Comparison of ENCODE assay signal across 20 mouse cellular contexts in the genomic region with DNA sequence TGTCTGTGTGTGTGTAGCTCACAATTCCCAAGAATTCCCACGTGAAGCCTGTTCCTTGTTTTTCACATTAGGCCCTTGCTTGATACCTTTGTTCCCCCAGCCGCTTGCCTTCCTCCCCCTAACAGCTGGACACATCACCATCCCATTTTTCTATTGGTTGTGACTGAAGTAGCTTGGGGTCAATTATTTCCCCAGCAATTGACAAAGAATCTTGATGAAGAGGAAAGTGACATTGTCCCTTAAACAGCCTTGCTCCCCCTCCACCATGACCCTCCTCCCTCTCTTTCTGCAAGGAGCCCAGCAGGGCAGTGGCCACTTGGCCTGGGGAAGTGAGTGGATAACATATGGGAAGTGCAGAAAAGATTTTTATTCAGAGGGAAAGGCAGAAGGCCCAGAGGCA.
DNase-seq lines count a peak whose midpoint lies in the region; ATAC-seq lines count a peak whose summit lies in the region.
"Had no signal": no experiment of that assay in that cellular context is flagged by ENCODE, and none has a peak within 500 bp of the region (broad histone marks: within the 10 kb centered on the region; RNA-seq: fewer than 3 reads in every experiment).

No protein-coding gene starts in this region.

- H3K36me3 ChIP-seq in hindbrain, embryonic 11.5 days (ENCODE audit: control insufficient read depth, insufficient read depth, low read length): no peaks in the 10 kb centered on the region
- H3K36me3 ChIP-seq in hindbrain, embryonic 14.5 days (replicated peaks; ENCODE audit: control insufficient read depth, insufficient read depth): no peaks in the 10 kb centered on the region
- no peaks in the 10 kb centered on the region for H3K36me3 ChIP-seq in embryonic facial prominence, embryonic 11.5 days (replicated peaks; ENCODE audit: control insufficient read depth, insufficient read depth, low read depth, low read length)
- no peaks in the 10 kb centered on the region for H3K36me3 ChIP-seq in hindbrain, embryonic 15.5 days
- H3K36me3 ChIP-seq in midbrain, embryonic 15.5 days (replicated peaks): no peaks in the 10 kb centered on the region

- ATAC-seq in hindbrain, embryonic 11.5 days (ENCODE audit: low FRiP score): peak; percentile 41; the same call in 1 of the 2 replicates
- ATAC-seq in hindbrain, embryonic 14.5 days (ENCODE audit: low FRiP score): no peak
- peak; percentile 20 for ATAC-seq in embryonic facial prominence, embryonic 11.5 days (replicated peaks; ENCODE audit: insufficient number of reproducible peaks, low FRiP score, low TSS enrichment, low read depth)
- no peak for ATAC-seq in hindbrain, embryonic 15.5 days (ENCODE audit: low FRiP score, low read depth)
- no peak for ATAC-seq in midbrain, embryonic 15.5 days (replicated peaks)
- ATAC-seq: lung, postnatal 0 days had no signal

- WGBS in hindbrain, embryonic 11.5 days: 23% methylated on average over 2 of the region's 2 CpGs
- WGBS in hindbrain, embryonic 14.5 days: 17% methylated on average over 2 of the region's 2 CpGs
- 24% methylated on average over 2 of the region's 2 CpGs for WGBS in embryonic facial prominence, embryonic 11.5 days
- 22% methylated on average over 2 of the region's 2 CpGs for WGBS in hindbrain, embryonic 15.5 days
- 25% methylated on average over 2 of the region's 2 CpGs for WGBS in midbrain, embryonic 15.5 days

- peak overlapping the region; percentile 53 for H3K27ac ChIP-seq in hindbrain, embryonic 11.5 days (ENCODE audit: low read depth, low read length)
- H3K27ac ChIP-seq in hindbrain, embryonic 14.5 days: no peak overlapping the region
- H3K27ac ChIP-seq in embryonic facial prominence, embryonic 11.5 days (replicated peaks; ENCODE audit: low read depth, low read length): 0 out of 2 replicates have a peak overlapping the region, but pooled peaks have one; percentile 10
- 0 out of 2 replicates have a peak overlapping the region, but pooled peaks have one; percentile 34 for H3K27ac ChIP-seq in hindbrain, embryonic 15.5 days (replicated peaks)
- H3K27ac ChIP-seq in midbrain, embryonic 15.5 days: 0 out of 2 replicates have a peak overlapping the region, but pooled peaks have one; percentile 12
- H3K27ac ChIP-seq: kidney, postnatal 0 days had no signal

- DNase-seq in hindbrain, embryonic 11.5 days (ENCODE audit: low spot score): peak; percentile 41
- no peak for DNase-seq in hindbrain, embryonic 14.5 days (ENCODE audit: low spot score)
- DNase-seq in embryonic facial prominence, embryonic 11.5 days (ENCODE audit: low spot score): no peak
- no peak for DNase-seq in urinary bladder, postnatal 25 days (ENCODE audit: low spot score)
- no peak for DNase-seq in left cerebral cortex, postnatal 25 days (ENCODE audit: low spot score in 2 of 2)
- DNase-seq: adrenal gland, postnatal 14 days; cerebellum, adult 11 months; cerebellum, postnatal 36 days; heart, postnatal 10 days; kidney, adult 18-20 months; layer of hippocampus, postnatal 36 days; liver; right cerebral cortex, postnatal 14 days; spleen, adult 18-20 months; thymus, postnatal 36 days had no signal

- no peak overlapping the region for H3K4me3 ChIP-seq in hindbrain, embryonic 11.5 days (ENCODE audit: low read depth, low read length)
- no peak overlapping the region for H3K4me3 ChIP-seq in hindbrain, embryonic 14.5 days (replicated peaks; ENCODE audit: low read length)
- H3K4me3 ChIP-seq in embryonic facial prominence, embryonic 11.5 days (ENCODE audit: low read depth, low read length): no peak overlapping the region
- no peak overlapping the region for H3K4me3 ChIP-seq in hindbrain, embryonic 15.5 days
- no peak overlapping the region for H3K4me3 ChIP-seq in midbrain, embryonic 15.5 days

- H3K4me1 ChIP-seq in hindbrain, embryonic 11.5 days (replicated peaks; ENCODE audit: control insufficient read depth, insufficient read depth, low read length): peaks cover 17% of the 10 kb centered on the region
- peaks cover 21% of the 10 kb centered on the region for H3K4me1 ChIP-seq in hindbrain, embryonic 14.5 days (replicated peaks; ENCODE audit: control insufficient read depth, insufficient read depth, low read length)
- peaks cover 5% of the 10 kb centered on the region; the same call in 1 of the 2 replicates for H3K4me1 ChIP-seq in embryonic facial prominence, embryonic 11.5 days (ENCODE audit: control insufficient read depth, insufficient read depth, low read length)
- peaks cover 35% of the 10 kb centered on the region for H3K4me1 ChIP-seq in hindbrain, embryonic 15.5 days (replicated peaks)
- peaks cover 40% of the 10 kb centered on the region for H3K4me1 ChIP-seq in midbrain, embryonic 15.5 days

- H3K9me3 ChIP-seq in hindbrain, embryonic 11.5 days (ENCODE audit: control insufficient read depth, low read length): no peaks in the 10 kb centered on the region
- no peaks in the 10 kb centered on the region for H3K9me3 ChIP-seq in hindbrain, embryonic 14.5 days (ENCODE audit: control insufficient read depth, low read length)
- no peaks in the 10 kb centered on the region for H3K9me3 ChIP-seq in embryonic facial prominence, embryonic 11.5 days (replicated peaks; ENCODE audit: control insufficient read depth, low read length)
- no peaks in the 10 kb centered on the region for H3K9me3 ChIP-seq in hindbrain, embryonic 15.5 days
- H3K9me3 ChIP-seq in midbrain, embryonic 15.5 days: no peaks in the 10 kb centered on the region

- H3K27me3 ChIP-seq in hindbrain, embryonic 11.5 days (ENCODE audit: control insufficient read depth, insufficient read depth, low read length): no peaks in the 10 kb centered on the region
- H3K27me3 ChIP-seq in hindbrain, embryonic 14.5 days (ENCODE audit: control insufficient read depth, insufficient read depth, low read length): no peaks in the 10 kb centered on the region
- H3K27me3 ChIP-seq in embryonic facial prominence, embryonic 11.5 days (ENCODE audit: control insufficient read depth, insufficient read depth, low read length): no peaks in the 10 kb centered on the region
- H3K27me3 ChIP-seq in hindbrain, embryonic 15.5 days: no peaks in the 10 kb centered on the region
- no peaks in the 10 kb centered on the region for H3K27me3 ChIP-seq in midbrain, embryonic 15.5 days (replicated peaks)

- intact Hi-C loops in left cerebral cortex, postnatal 25 days (cut with DNase I): no loop called here

- H3K9ac ChIP-seq in hindbrain, embryonic 11.5 days (ENCODE audit: low read depth, low read length): 0 out of 2 replicates have a peak overlapping the region, but pooled peaks have one; percentile 24
- no peak overlapping the region for H3K9ac ChIP-seq in hindbrain, embryonic 14.5 days
- H3K9ac ChIP-seq in embryonic facial prominence, embryonic 11.5 days (replicated peaks; ENCODE audit: low read length): no peak overlapping the region
- no peak overlapping the region for H3K9ac ChIP-seq in hindbrain, embryonic 15.5 days
- no peak overlapping the region for H3K9ac ChIP-seq in midbrain, embryonic 15.5 days

- no peak overlapping the region for H3K4me2 ChIP-seq in hindbrain, embryonic 11.5 days (replicated peaks; ENCODE audit: low read depth, low read length)
- no peak overlapping the region for H3K4me2 ChIP-seq in hindbrain, embryonic 14.5 days (replicated peaks)
- H3K4me2 ChIP-seq in embryonic facial prominence, embryonic 11.5 days (ENCODE audit: low read depth, low read length): no peak overlapping the region
- no peak overlapping the region for H3K4me2 ChIP-seq in hindbrain, embryonic 15.5 days
- no peak overlapping the region for H3K4me2 ChIP-seq in midbrain, embryonic 15.5 days
- H3K4me2 ChIP-seq: heart, embryonic 11.5 days had no signal

Comparison
In these comparisons a context has a peak if more than half of its experiments do, and no peak if none do; other contexts are left out.
1. ATAC-seq: peak in hindbrain, embryonic 11.5 days (single experiment) and embryonic facial prominence, embryonic 11.5 days (single experiment); none in hindbrain, embryonic 14.5 days (single experiment), hindbrain, embryonic 15.5 days (single experiment) and midbrain, embryonic 15.5 days (single experiment).